Mouse (Mus musculus) thymus, adult 2 months (tissue): ENCODE measurements around the gene Wscd1.

Source experiments
- CTCF ChIP-seq: fragments of 200-500 bp; IDR thresholded peaks from 2 replicates; pipeline ENCODE4 v1.5.1; 2012; ENCODE audit warnings: mild to moderate bottlenecking, control low read depth, low read length, moderate library complexity, borderline replicate concordance; ENCODE audit not compliant: control insufficient read depth, poor library complexity, insufficient read depth; ENCODE audit errors: extremely low read depth
- POLR2A ChIP-seq: fragments of 200-500 bp; IDR thresholded peaks from 2 replicates; pipeline ENCODE4 v1.6.1; 2012; ENCODE audit warnings: mild to moderate bottlenecking, low read length, control low read depth, moderate library complexity; ENCODE audit not compliant: control insufficient read depth, poor library complexity, insufficient read depth; ENCODE audit errors: extremely low read depth

DNA sequence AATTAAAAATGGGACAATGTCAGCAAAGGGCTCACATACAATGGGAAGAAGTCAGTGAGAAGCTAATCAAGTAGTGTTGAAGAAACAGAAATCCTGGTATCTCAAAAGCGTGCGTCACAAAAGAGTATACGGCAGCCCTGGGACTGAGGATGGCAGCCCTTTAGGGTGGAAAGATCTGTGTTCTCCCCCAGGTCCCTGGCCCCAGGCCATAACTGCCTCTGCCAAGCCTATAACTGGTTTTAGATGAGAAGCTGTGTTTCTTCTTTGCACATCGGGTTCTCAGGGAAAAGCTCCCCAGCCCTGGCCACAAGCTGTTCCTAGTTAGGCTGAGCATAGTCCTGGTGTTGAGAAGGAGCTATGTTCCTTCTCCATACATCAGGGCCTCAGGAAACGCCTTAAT lies 72.3 kb downstream of the Wscd1 start:
- no peak for TF ChIP-seq CTCF
- TF ChIP-seq POLR2A, result no peak
